7 mouse cellular contexts compared by ENCODE assay signal in genomic region chr2:39004372-39004771, GRCm38 (mm10). TPM values are rescaled to one million over a fixed set of nuclear protein-coding genes. Genes with fewer than 3 reads are reported as not detected.
DNase-seq lines count a peak whose midpoint lies in the region; ATAC-seq and TF ChIP-seq lines count a peak whose summit lies in the region.

No protein-coding gene starts in this region.

- H3K9me3 ChIP-seq in lung, embryonic 16.5 days (ENCODE audit: control insufficient read depth, low read length): no peaks in the 10 kb centered on the region
- no peaks in the 10 kb centered on the region for H3K9me3 ChIP-seq in heart, embryonic 16.5 days (replicated peaks; ENCODE audit: control insufficient read depth, low read length)
- H3K9me3 ChIP-seq in liver, embryonic 13.5 days (replicated peaks): no peaks in the 10 kb centered on the region

- WGBS in lung, embryonic 16.5 days: 0% methylated on average over 11 of the region's 11 CpGs
- under 1% methylated on average over 11 of the region's 11 CpGs for WGBS in heart, embryonic 16.5 days
- WGBS in liver, embryonic 13.5 days (ENCODE audit: insufficient replicate concordance): under 1% methylated on average over 11 of the region's 11 CpGs
- WGBS in olfactory bulb, adult 2 months: under 1% methylated on average over 11 of the region's 11 CpGs

- H3K9ac ChIP-seq in lung, embryonic 16.5 days (ENCODE audit: low read length): peak overlapping the region; percentile 92
- H3K9ac ChIP-seq in heart, embryonic 16.5 days (ENCODE audit: low read length): peak overlapping the region; percentile 77
- peak overlapping the region; percentile 88 for H3K9ac ChIP-seq in liver, embryonic 13.5 days

- ATAC-seq in lung, embryonic 16.5 days (ENCODE audit: low read depth): no peak
- no peak for ATAC-seq in heart, embryonic 16.5 days (replicated peaks; ENCODE audit: extremely low read depth, insufficient read depth, low FRiP score)
- ATAC-seq in liver, embryonic 13.5 days (ENCODE audit: low read depth): no peak

- H3K4me1 ChIP-seq in lung, embryonic 16.5 days (replicated peaks; ENCODE audit: control insufficient read depth, insufficient read depth, low read length): peaks cover 32% of the 10 kb centered on the region
- peaks cover 32% of the 10 kb centered on the region for H3K4me1 ChIP-seq in heart, embryonic 16.5 days (ENCODE audit: control insufficient read depth, insufficient read depth, low read length)
- H3K4me1 ChIP-seq in liver, embryonic 13.5 days (replicated peaks): peaks cover 82% of the 10 kb centered on the region
- peaks cover 9% of the 10 kb centered on the region for H3K4me1 ChIP-seq in olfactory bulb, adult 2 months (ENCODE audit: control insufficient read depth, insufficient read depth, low read length)

- peak overlapping the region; percentile 83 for H3K27ac ChIP-seq in lung, embryonic 16.5 days (ENCODE audit: low read length)
- peak overlapping the region; percentile 78 for H3K27ac ChIP-seq in heart, embryonic 16.5 days (ENCODE audit: low read length)
- H3K27ac ChIP-seq in liver, embryonic 13.5 days: peak overlapping the region; percentile 86
- H3K27ac ChIP-seq in olfactory bulb, adult 2 months (ENCODE audit: insufficient read depth, low read depth, low read length): no peak overlapping the region

- H3K4me2 ChIP-seq in lung, embryonic 16.5 days (ENCODE audit: low read depth, low read length): peak overlapping the region; percentile 66
- peak overlapping the region; percentile 99 for H3K4me2 ChIP-seq in heart, embryonic 16.5 days (ENCODE audit: low read depth, low read length)
- H3K4me2 ChIP-seq in liver, embryonic 13.5 days: peak overlapping the region; percentile 94

- peak overlapping the region; percentile 93 for H3K4me3 ChIP-seq in lung, embryonic 16.5 days (ENCODE audit: low read length)
- peak overlapping the region; percentile 83 for H3K4me3 ChIP-seq in heart, embryonic 16.5 days (ENCODE audit: low read length)
- peak overlapping the region; percentile 93 for H3K4me3 ChIP-seq in liver, embryonic 13.5 days (replicated peaks)
- H3K4me3 ChIP-seq in olfactory bulb, adult 2 months (ENCODE audit: insufficient read depth, low read depth, low read length): peak overlapping the region; percentile 55

- no peak for TF ChIP-seq POLR2A in brain, embryonic 14.5 days (IDR thresholded peaks at IDR 0.05; ENCODE audit: borderline replicate concordance, extremely low read depth, insufficient read depth, insufficient read length, poor library complexity, severe bottlenecking)
- TF ChIP-seq POLR2A in olfactory bulb, adult 2 months (IDR thresholded peaks at IDR 0.05; ENCODE audit: insufficient read depth, low read depth, low read length): no peak

- DNase-seq in lung, postnatal 36 days: no peak
- peak; percentile 57 for DNase-seq in brain, embryonic 14.5 days (ENCODE audit: low read depth)
- no peak for DNase-seq in liver, embryonic 13.5 days
- DNase-seq in urinary bladder, postnatal 10 days (ENCODE audit: low spot score): no peak

- TF ChIP-seq CTCF in brain, embryonic 14.5 days (IDR thresholded peaks at IDR 0.05; ENCODE audit: borderline replicate concordance, extremely low read depth, insufficient read depth, insufficient read length): no peak
- TF ChIP-seq CTCF in olfactory bulb, adult 2 months (IDR thresholded peaks at IDR 0.05; ENCODE audit: insufficient read depth, low read depth, low read length): no peak

- no peaks in the 10 kb centered on the region for H3K27me3 ChIP-seq in lung, embryonic 16.5 days (ENCODE audit: control insufficient read depth, insufficient read depth, low read depth, low read length)
- H3K27me3 ChIP-seq in heart, embryonic 16.5 days (ENCODE audit: control insufficient read depth, insufficient read depth, low read length): no peaks in the 10 kb centered on the region
- no peaks in the 10 kb centered on the region for H3K27me3 ChIP-seq in liver, embryonic 13.5 days

- H3K36me3 ChIP-seq in lung, embryonic 16.5 days (ENCODE audit: control insufficient read depth, insufficient read depth, low read length): peaks cover 34% of the 10 kb centered on the region
- peaks cover 36% of the 10 kb centered on the region for H3K36me3 ChIP-seq in heart, embryonic 16.5 days (ENCODE audit: control insufficient read depth, insufficient read depth)
- peaks cover 48% of the 10 kb centered on the region for H3K36me3 ChIP-seq in liver, embryonic 13.5 days

RNA-seq across cellular contexts. Expression of gene Arpc5l, which starts 0.8 kb away (rescaled TPM):
- 102 and 113 TPM in 2 replicates for polyA plus RNA-seq in lung, embryonic 16.5 days (2015; fragmentation: Nextera tagmentation; extraction: Ambion mirVana)
- 69.9 and 74.3 TPM in 2 replicates for polyA plus RNA-seq in brain, embryonic 14.5 days (2012; rRNA removed)
- polyA plus RNA-seq in heart, embryonic 16.5 days (2015; fragmentation: Nextera tagmentation; extraction: Ambion mirVana): 77.4 and 83.3 TPM in 2 replicates
- 74.0 and 76.6 TPM in 2 replicates for polyA plus RNA-seq in liver, embryonic 13.5 days (2015; fragmentation: Nextera tagmentation; extraction: Ambion mirVana)
- not detected in 2 replicates for polyA plus RNA-seq in olfactory bulb, adult 2 months (2012; ENCODE audit: insufficient read depth, insufficient read length, low replicate concordance, missing spikeins)

RNA-seq across cellular contexts. Expression of gene Rpl35, which starts 1.1 kb away (rescaled TPM):
- 827 and 930 TPM in 2 replicates for polyA plus RNA-seq in lung, embryonic 16.5 days (2015; fragmentation: Nextera tagmentation; extraction: Ambion mirVana)
- polyA plus RNA-seq in brain, embryonic 14.5 days (2012; rRNA removed): 432 and 443 TPM in 2 replicates
- polyA plus RNA-seq in heart, embryonic 16.5 days (2015; fragmentation: Nextera tagmentation; extraction: Ambion mirVana): 479 and 487 TPM in 2 replicates
- 845 and 923 TPM in 2 replicates for polyA plus RNA-seq in liver, embryonic 13.5 days (2015; fragmentation: Nextera tagmentation; extraction: Ambion mirVana)
- polyA plus RNA-seq in olfactory bulb, adult 2 months (2012; ENCODE audit: insufficient read depth, insufficient read length, low replicate concordance, missing spikeins): not detected in 2 replicates

RNA-seq across cellular contexts. Expression of gene Wdr38, which starts 7.1 kb away (rescaled TPM):
- polyA plus RNA-seq in lung, embryonic 16.5 days (2015; fragmentation: Nextera tagmentation; extraction: Ambion mirVana): 2.1 and 3.4 TPM in 2 replicates
- polyA plus RNA-seq in brain, embryonic 14.5 days (2012; rRNA removed): 1.2 and 1.4 TPM in 2 replicates
- polyA plus RNA-seq in heart, embryonic 16.5 days (2015; fragmentation: Nextera tagmentation; extraction: Ambion mirVana): 1.2 and 1.3 TPM in 2 replicates
- polyA plus RNA-seq in liver, embryonic 13.5 days (2015; fragmentation: Nextera tagmentation; extraction: Ambion mirVana): 0.66 and 0.76 TPM in 2 replicates
- not detected in 2 replicates for polyA plus RNA-seq in olfactory bulb, adult 2 months (2012; ENCODE audit: insufficient read depth, insufficient read length, low replicate concordance, missing spikeins)
